ENCODE assay signal across 16 mouse cellular contexts in the genomic region with DNA sequence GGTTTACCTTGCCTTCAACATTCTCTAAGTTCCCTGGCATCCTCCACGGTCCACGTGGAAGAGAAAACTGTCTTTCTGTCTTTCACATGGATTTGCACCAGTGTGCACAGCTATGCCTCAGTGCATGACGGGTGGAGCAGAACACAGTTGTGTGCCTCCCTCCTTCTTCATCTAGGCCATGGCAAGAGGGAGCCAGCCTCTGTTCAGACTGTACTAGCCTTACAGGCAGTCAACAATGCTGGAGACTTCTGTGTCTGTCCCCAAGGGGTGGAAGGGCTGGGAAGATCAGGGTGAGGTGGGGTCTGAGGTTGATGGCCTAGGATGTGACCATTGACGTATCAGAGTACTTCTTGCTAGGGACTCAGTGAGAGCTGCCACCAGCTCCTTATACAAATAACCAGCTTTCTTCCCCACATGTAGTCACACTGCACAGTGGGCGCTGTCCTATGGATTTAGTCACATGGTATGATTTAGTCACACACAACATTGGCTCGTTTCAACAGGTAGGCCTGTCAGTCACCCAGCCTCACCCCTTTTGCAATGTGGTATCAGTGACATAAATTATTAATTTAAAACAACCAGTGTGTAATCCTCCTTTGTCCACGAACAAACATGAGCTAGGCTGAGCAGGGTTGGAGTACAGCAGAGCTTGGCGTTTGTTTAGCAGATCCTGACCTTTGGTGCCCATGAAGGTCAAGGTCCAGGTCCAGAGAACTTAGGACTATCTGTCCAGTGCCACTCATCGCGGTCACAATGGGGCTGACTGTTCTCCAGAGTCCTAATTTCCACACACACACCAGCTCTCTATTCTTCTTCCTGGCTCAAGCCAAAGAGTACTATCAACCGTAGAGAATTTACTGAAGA. TPM values are rescaled to one million over a fixed set of nuclear protein-coding genes. Genes with fewer than 3 reads are reported as not detected.
DNase-seq lines count a peak whose midpoint lies in the region; ATAC-seq lines count a peak whose summit lies in the region.
"Had no signal": no experiment of that assay in that cellular context is flagged by ENCODE, and none has a peak within 500 bp of the region (broad histone marks: within the 10 kb centered on the region; RNA-seq: fewer than 3 reads in every experiment).

No protein-coding gene starts in this region.

- no peak overlapping the region for H3K4me3 ChIP-seq in liver, embryonic 15.5 days (replicated peaks)
- H3K4me3 ChIP-seq: layer of hippocampus, adult 2 months; neural tube, embryonic 13.5 days had no signal

- H3K36me3 ChIP-seq in liver, embryonic 15.5 days (replicated peaks): no peaks in the 10 kb centered on the region
- H3K36me3 ChIP-seq: neural tube, embryonic 13.5 days had no signal

- peaks cover 5% of the 10 kb centered on the region; the same call in 1 of the 2 replicates for H3K27me3 ChIP-seq in liver, embryonic 15.5 days

- no peak overlapping the region for H3K4me2 ChIP-seq in liver, embryonic 15.5 days
- H3K4me2 ChIP-seq: neural tube, embryonic 13.5 days had no signal

- no peaks in the 10 kb centered on the region for H3K9me3 ChIP-seq in liver, embryonic 15.5 days (replicated peaks)
- H3K9me3 ChIP-seq: neural tube, embryonic 13.5 days had no signal

- WGBS in liver, embryonic 15.5 days (ENCODE audit: insufficient replicate concordance): 64% methylated on average over 11 of the region's 11 CpGs

- DNase-seq in cerebellum, adult 9-10 months: peak; percentile 63
- DNase-seq in cerebellum, adult 11 months: no peak
- DNase-seq in cerebellum, postnatal 25 days: peak; percentile 51 to 69
- DNase-seq in kidney, adult 8-10 months: peak; percentile 65 to 70
- DNase-seq in thymus, postnatal 36 days: no peak
- DNase-seq in urinary bladder, postnatal 25 days (ENCODE audit: low spot score): no peak
- DNase-seq: heart, postnatal 4 days; left cerebral cortex, postnatal 4 days; lung, postnatal 14 days; right cerebral cortex, adult 18-20 months; thymus, postnatal 4 days had no signal

- ATAC-seq in liver, embryonic 15.5 days (ENCODE audit: insufficient read depth): peak; percentile 82
- ATAC-seq: CD4-positive, CD25-positive, alpha-beta regulatory T cell, adult 4 months; midbrain, embryonic 16.5 days had no signal

- H3K9ac ChIP-seq in liver, embryonic 15.5 days: no peak overlapping the region
- H3K9ac ChIP-seq: neural tube, embryonic 13.5 days had no signal

- no peak overlapping the region; the same call in 1 of the 2 replicates for H3K27ac ChIP-seq in liver, embryonic 15.5 days (replicated peaks)
- H3K27ac ChIP-seq: layer of hippocampus, adult 2 months; neural tube, embryonic 13.5 days had no signal

- H3K4me1 ChIP-seq in liver, embryonic 15.5 days (replicated peaks): peaks cover 11% of the 10 kb centered on the region; the same call in 1 of the 2 replicates

RNA-seq across cellular contexts. Expression of a gene that starts 7.8 kb away (rescaled TPM):
- 4.3 and 5.0 TPM in 2 replicates for polyA plus RNA-seq in liver, embryonic 15.5 days (2015; fragmentation: Nextera tagmentation; extraction: Ambion mirVana)

Comparison
In these comparisons a context has a peak if more than half of its experiments do, and no peak if none do; other contexts are left out.
1. DNase-seq: peak in cerebellum, adult 9-10 months (single experiment), cerebellum, postnatal 25 days (2 of 2) and kidney, adult 8-10 months (2 of 2); none in cerebellum, adult 11 months (single experiment), thymus, postnatal 36 days (0 of 2) and urinary bladder, postnatal 25 days (single experiment).